Mouse (Mus musculus) limb, embryonic 14.5 days (tissue): ENCODE measurements at regions not wholly inside any gene's neighbourhood (a gene's known extent, or its start where the extent isn't known, plus 50 kb on each side); places are given as distances from the start of the nearest gene placed in this dataset.

Source experiments
- ATAC-seq: fragments of 200-750 bp; cut with Nextera tagmentation; 2 replicates; pipeline ENCODE4 v1.8.0; 2017; ENCODE audit warnings: low read depth, moderate number of reproducible peaks, moderate TSS enrichment; ENCODE audit not compliant: low FRiP score
- DNase-seq: peaks from one replicate; pipeline ENCODE4 v3.0.0-alpha.2; 2015; ENCODE audit warnings: low spot score
- H3K27ac ChIP-seq: fragments of 300-500 bp; sonication (generic); replicated peaks from 2 replicates; pipeline ENCODE4 v1.5.1; 2014; ENCODE audit warnings: low read depth, mild to moderate bottlenecking, low read length, moderate library complexity, mixed read lengths
- H3K27me3 ChIP-seq: fragments of 300-500 bp; sonication (generic); 2 replicates; pipeline ENCODE4 v1.6.1; 2014; ENCODE audit warnings: low read length, mixed read lengths; ENCODE audit not compliant: control insufficient read depth, insufficient read depth
- H3K36me3 ChIP-seq: fragments of 300-500 bp; sonication (generic); 2 replicates; pipeline ENCODE4 v1.6.1; 2014; ENCODE audit warnings: mild to moderate bottlenecking, low read length, moderate library complexity, mixed read lengths; ENCODE audit not compliant: control insufficient read depth, insufficient read depth
- H3K4me1 ChIP-seq: fragments of 300-500 bp; sonication (generic); 2 replicates; pipeline ENCODE4 v1.6.1; 2014; ENCODE audit warnings: antibody characterized with exemption, low read length, mixed read lengths; ENCODE audit not compliant: control insufficient read depth, insufficient read depth
- H3K4me2 ChIP-seq: fragments of 300-500 bp; sonication (generic); replicated peaks from 2 replicates; pipeline ENCODE4 v1.6.1; 2014; ENCODE audit warnings: low read depth, mild to moderate bottlenecking, low read length, moderate library complexity; ENCODE audit not compliant: severe bottlenecking
- H3K4me3 ChIP-seq: fragments of 300-500 bp; sonication (generic); replicated peaks from 2 replicates; pipeline ENCODE4 v1.5.1; 2014; ENCODE audit warnings: low read length
- H3K9ac ChIP-seq: fragments of 300-500 bp; sonication (generic); 2 replicates; pipeline ENCODE4 v1.6.1; 2014; ENCODE audit warnings: mild to moderate bottlenecking, low read depth, low read length, moderate library complexity; ENCODE audit not compliant: severe bottlenecking
- H3K9me3 ChIP-seq: fragments of 300-500 bp; sonication (generic); 2 replicates; pipeline ENCODE4 v1.6.1; 2016; ENCODE audit warnings: low read length; ENCODE audit not compliant: control insufficient read depth
- POLR2A ChIP-seq: fragments of 200-500 bp; IDR thresholded peaks from 2 replicates; pipeline ENCODE4 v1.8.0; 2012; ENCODE audit warnings: inconsistent platforms, mild to moderate bottlenecking, moderate library complexity, borderline replicate concordance; ENCODE audit not compliant: insufficient read depth, insufficient read length; ENCODE audit errors: extremely low read depth
- WGBS: fragments of 180-500 bp; shearing (Covaris S2); extraction: QIAGEN DNeasy Blood & Tissue Kit; methylation state at CpG from one replicate; pipeline ENCODE4 v1.1.7; 2014; 5-methylcytosine and 5-hydroxymethylcytosine counted together

GRCm38 (mm10) chr1:52305679-52306632 is 72.9 kb upstream of the Gls start:
- ATAC-seq (no peak), DNase-seq (no peak)
- no peaks in the 10 kb centered on the region for H3K27me3 ChIP-seq
- no peak overlapping the region for H3K27ac ChIP-seq
- H3K9me3 ChIP-seq: no peaks in the 10 kb centered on the region
- TF ChIP-seq POLR2A: no peak
- H3K9ac ChIP-seq: no peak overlapping the region
- H3K4me1 ChIP-seq: peaks cover 9% of the 10 kb centered on the region; the same call in 1 of the 2 replicates
- H3K36me3 ChIP-seq: no peaks in the 10 kb centered on the region
- 55% methylated on average over 18 of the region's 18 CpGs for WGBS
- H3K4me2 ChIP-seq: no peak overlapping the region
- no peak overlapping the region for H3K4me3 ChIP-seq

GRCm38 (mm10) chr1:52302557-52302956 is 69.5 kb upstream of the Gls start:
- peaks cover 8% of the 10 kb centered on the region; the same call in 1 of the 2 replicates for H3K4me1 ChIP-seq
- H3K36me3 ChIP-seq: no peaks in the 10 kb centered on the region
- no peak overlapping the region for H3K27ac ChIP-seq
- no peaks in the 10 kb centered on the region for H3K27me3 ChIP-seq
- DNase-seq: peak; percentile 81
- peak; percentile 69; the same call in 1 of the 2 replicates for ATAC-seq
- no peak overlapping the region for H3K4me2 ChIP-seq
- no peak for TF ChIP-seq POLR2A
- H3K9ac ChIP-seq: no peak overlapping the region
- no peak overlapping the region for H3K4me3 ChIP-seq
- H3K9me3 ChIP-seq: no peaks in the 10 kb centered on the region
- 10% methylated on average over 6 of the region's 6 CpGs for WGBS

- WGBS: 41% methylated on average over 2 of the region's 2 CpGs
- Histone ChIP-seq H3K4me2 (no peak overlapping the region), H3K4me1 (no peaks in the 10 kb centered on the region), H3K27ac (no peak overlapping the region), H3K36me3 (no peaks in the 10 kb centered on the region), H3K27me3 (no peaks in the 10 kb centered on the region), H3K9ac (no peak overlapping the region), H3K9me3 (no peaks in the 10 kb centered on the region), H3K4me3 (no peak overlapping the region)
- TF ChIP-seq POLR2A: no peak
- ATAC-seq (no peak), DNase-seq (peak; percentile 28)
These were observed 68.2 kb upstream of the Gls start for GRCm38 (mm10) chr1:52301266-52301665.

GRCm38 (mm10) chr1:52299559-52299958 is 66.5 kb upstream of the Gls start:
- Histone ChIP-seq H3K4me2 (no peak overlapping the region), H3K4me1 (no peaks in the 10 kb centered on the region), H3K27me3 (no peaks in the 10 kb centered on the region), H3K27ac (no peak overlapping the region), H3K9me3 (no peaks in the 10 kb centered on the region), H3K36me3 (no peaks in the 10 kb centered on the region), H3K4me3 (no peak overlapping the region), H3K9ac (no peak overlapping the region)
- TF ChIP-seq POLR2A: no peak
- DNase-seq (no peak), ATAC-seq (no peak)
- 68% methylated on average over 7 of the region's 7 CpGs for WGBS

- DNase-seq (no peak), ATAC-seq (no peak)
- H3K9me3 ChIP-seq: no peaks in the 10 kb centered on the region
- WGBS: 87% methylated on average over 5 of the region's 5 CpGs
- no peak for TF ChIP-seq POLR2A
- H3K4me3 ChIP-seq: no peak overlapping the region
- H3K9ac ChIP-seq: no peak overlapping the region
- H3K27me3 ChIP-seq: no peaks in the 10 kb centered on the region
- H3K36me3 ChIP-seq: no peaks in the 10 kb centered on the region
- no peak overlapping the region for H3K4me2 ChIP-seq
- no peak overlapping the region for H3K27ac ChIP-seq
- 0 out of 2 replicates have a peak, but pooled peaks cover 4% of the 10 kb centered on the region for H3K4me1 ChIP-seq
These were observed 65.3 kb upstream of the Gls start for GRCm38 (mm10) chr1:52298336-52298735.
